11 mouse cellular contexts compared by ENCODE assay signal in genomic region chrX:73468330-73468729, GRCm38 (mm10). TPM values are rescaled to one million over a fixed set of nuclear protein-coding genes. Genes with fewer than 3 reads are reported as not detected.
DNase-seq lines count a peak whose midpoint lies in the region; ATAC-seq lines count a peak whose summit lies in the region.
"Had no signal": no experiment of that assay in that cellular context is flagged by ENCODE, and none has a peak within 500 bp of the region (broad histone marks: within the 10 kb centered on the region; RNA-seq: fewer than 3 reads in every experiment).

No protein-coding gene starts in this region.

- peaks cover 9% of the 10 kb centered on the region; the same call in 1 of the 2 replicates for H3K27me3 ChIP-seq in hindbrain, embryonic 12.5 days
- H3K27me3 ChIP-seq in hindbrain, embryonic 14.5 days (ENCODE audit: control insufficient read depth, insufficient read depth, low read length) = no peaks in the 10 kb centered on the region
- peaks cover 93% of the 10 kb centered on the region for H3K27me3 ChIP-seq in limb, embryonic 10.5 days (ENCODE audit: low read depth, poor library complexity, severe bottlenecking)
- H3K27me3 ChIP-seq: hindbrain, embryonic 13.5 days had no signal

- ATAC-seq in hindbrain, embryonic 12.5 days (ENCODE audit: low FRiP score) = no peak
- ATAC-seq in hindbrain, embryonic 14.5 days (ENCODE audit: low FRiP score) = no peak
- no peak for ATAC-seq in CD4-positive, CD25-positive, alpha-beta regulatory T cell, adult 4 months
- ATAC-seq: activated CD4-positive, CD25-positive, alpha-beta regulatory T cell, adult 4 months had no signal

- no peaks in the 10 kb centered on the region for H3K36me3 ChIP-seq in hindbrain, embryonic 12.5 days
- H3K36me3 ChIP-seq in hindbrain, embryonic 14.5 days (replicated peaks; ENCODE audit: control insufficient read depth, insufficient read depth) = no peaks in the 10 kb centered on the region
- H3K36me3 ChIP-seq in limb, embryonic 10.5 days = no peaks in the 10 kb centered on the region
- H3K36me3 ChIP-seq: hindbrain, embryonic 13.5 days had no signal

- peak overlapping the region; percentile 44 for H3K27ac ChIP-seq in hindbrain, embryonic 12.5 days
- no peak overlapping the region for H3K27ac ChIP-seq in hindbrain, embryonic 14.5 days
- H3K27ac ChIP-seq in brown adipose tissue, adult 24 weeks (replicated peaks; ENCODE audit: low read depth, low read length) = peak overlapping the region; percentile 63
- H3K27ac ChIP-seq in limb, embryonic 10.5 days = peak overlapping the region; percentile 87
- H3K27ac ChIP-seq: hindbrain, embryonic 13.5 days; macrophage had no signal

- no peak overlapping the region for H3K4me3 ChIP-seq in hindbrain, embryonic 12.5 days
- no peak overlapping the region for H3K4me3 ChIP-seq in hindbrain, embryonic 14.5 days (replicated peaks; ENCODE audit: low read length)
- no peak overlapping the region for H3K4me3 ChIP-seq in brown adipose tissue, adult 24 weeks (ENCODE audit: insufficient read depth, low read depth, low read length)
- H3K4me3 ChIP-seq in limb, embryonic 10.5 days = no peak overlapping the region
- H3K4me3 ChIP-seq: hindbrain, embryonic 13.5 days had no signal

- no peak overlapping the region for H3K9ac ChIP-seq in hindbrain, embryonic 12.5 days
- H3K9ac ChIP-seq in hindbrain, embryonic 14.5 days = no peak overlapping the region
- H3K9ac ChIP-seq: hindbrain, embryonic 13.5 days had no signal

- WGBS in hindbrain, embryonic 12.5 days = 70% methylated on average over 3 of the region's 3 CpGs
- WGBS in hindbrain, embryonic 14.5 days = 72% methylated on average over 3 of the region's 3 CpGs
- WGBS in limb, embryonic 10.5 days = 72% methylated on average over 3 of the region's 3 CpGs

- no peaks in the 10 kb centered on the region for H3K9me3 ChIP-seq in hindbrain, embryonic 12.5 days (replicated peaks)
- H3K9me3 ChIP-seq in hindbrain, embryonic 14.5 days (ENCODE audit: control insufficient read depth, low read length) = no peaks in the 10 kb centered on the region
- H3K9me3 ChIP-seq in limb, embryonic 10.5 days (replicated peaks) = no peaks in the 10 kb centered on the region
- H3K9me3 ChIP-seq: hindbrain, embryonic 13.5 days had no signal

- H3K4me1 ChIP-seq in hindbrain, embryonic 12.5 days = no peaks in the 10 kb centered on the region
- H3K4me1 ChIP-seq in hindbrain, embryonic 14.5 days (replicated peaks; ENCODE audit: control insufficient read depth, insufficient read depth, low read length) = no peaks in the 10 kb centered on the region
- H3K4me1 ChIP-seq in brown adipose tissue, adult 24 weeks (ENCODE audit: control insufficient read depth, insufficient read depth, insufficient read length, low read length) = peaks cover 2% of the 10 kb centered on the region; the same call in 1 of the 2 replicates
- peaks cover 38% of the 10 kb centered on the region for H3K4me1 ChIP-seq in limb, embryonic 10.5 days
- H3K4me1 ChIP-seq: hindbrain, embryonic 13.5 days had no signal

- H3K4me2 ChIP-seq in hindbrain, embryonic 12.5 days (replicated peaks) = no peak overlapping the region
- H3K4me2 ChIP-seq in hindbrain, embryonic 14.5 days (replicated peaks) = no peak overlapping the region
- H3K4me2 ChIP-seq: hindbrain, embryonic 13.5 days had no signal

- no peak for DNase-seq in hindbrain, embryonic 14.5 days (ENCODE audit: low spot score)
- DNase-seq in 3T3-L1 (ENCODE audit: low read depth, low spot score) = peak; percentile 76
- no peak for DNase-seq in limb, embryonic 10.5 days (ENCODE audit: low spot score)
- DNase-seq in cerebellum, adult 9-10 months = no peak
- DNase-seq: thymus, adult 18-20 months had no signal

RNA-seq across cellular contexts. Expression of gene Haus7, which starts 9.5 kb away (rescaled TPM):
- 65.1 and 69.3 TPM in 2 replicates for polyA plus RNA-seq in hindbrain, embryonic 12.5 days (2016; fragmentation: Nextera tagmentation; extraction: Ambion mirVana)
- 59.8 and 66.9 TPM in 2 replicates for polyA plus RNA-seq in hindbrain, embryonic 14.5 days (2014; fragmentation: Nextera tagmentation; extraction: Ambion mirVana)
- 9.6 and 14.9 TPM in 2 replicates for polyA plus RNA-seq in brown adipose tissue, adult 24 weeks (2012; ENCODE audit: insufficient read depth, insufficient read length, missing spikeins)
- 98.4 and 102 TPM in 2 replicates for polyA plus RNA-seq in limb, embryonic 10.5 days (2016; fragmentation: Nextera tagmentation; extraction: Ambion mirVana)
- 10 to 100 TPM; 23.5 to 27.7 TPM for polyA plus RNA-seq in CD4-positive, CD25-positive, alpha-beta regulatory T cell, adult 4 months (2017; shearing (Covaris generic))

RNA-seq across cellular contexts. Expression of gene Bgn, which starts 15.1 kb away (rescaled TPM):
- polyA plus RNA-seq in hindbrain, embryonic 12.5 days (2016; fragmentation: Nextera tagmentation; extraction: Ambion mirVana) = 43.9 and 49.2 TPM in 2 replicates
- 35.0 and 40.7 TPM in 2 replicates for polyA plus RNA-seq in hindbrain, embryonic 14.5 days (2014; fragmentation: Nextera tagmentation; extraction: Ambion mirVana)
- polyA plus RNA-seq in brown adipose tissue, adult 24 weeks (2012; ENCODE audit: insufficient read depth, insufficient read length, missing spikeins) = 67.1 and 108 TPM in 2 replicates
- 7.9 and 11.5 TPM in 2 replicates for polyA plus RNA-seq in limb, embryonic 10.5 days (2016; fragmentation: Nextera tagmentation; extraction: Ambion mirVana)
- polyA plus RNA-seq in CD4-positive, CD25-positive, alpha-beta regulatory T cell, adult 4 months (2017; shearing (Covaris generic)) = not detected
- polyA plus RNA-seq: activated CD4-positive, CD25-positive, alpha-beta regulatory T cell, adult 4 months had no signal

RNA-seq across cellular contexts. Expression of gene Trex2, which starts 33.2 kb away (rescaled TPM):
- not detected in 2 replicates for polyA plus RNA-seq in hindbrain, embryonic 12.5 days (2016; fragmentation: Nextera tagmentation; extraction: Ambion mirVana)
- polyA plus RNA-seq in hindbrain, embryonic 14.5 days (2014; fragmentation: Nextera tagmentation; extraction: Ambion mirVana) = not detected in 2 replicates
- polyA plus RNA-seq in brown adipose tissue, adult 24 weeks (2012; ENCODE audit: insufficient read depth, insufficient read length, missing spikeins) = not detected in 2 replicates
- not detected in 2 replicates for polyA plus RNA-seq in limb, embryonic 10.5 days (2016; fragmentation: Nextera tagmentation; extraction: Ambion mirVana)
- not detected for polyA plus RNA-seq in CD4-positive, CD25-positive, alpha-beta regulatory T cell, adult 4 months (2017; shearing (Covaris generic))
- polyA plus RNA-seq: activated CD4-positive, CD25-positive, alpha-beta regulatory T cell, adult 4 months; hindbrain, embryonic 13.5 days; macrophage had no signal

RNA-seq across cellular contexts. Expression of gene Atp2b3, which starts 34.6 kb away (rescaled TPM):
- 1.6 and 1.7 TPM in 2 replicates for polyA plus RNA-seq in hindbrain, embryonic 12.5 days (2016; fragmentation: Nextera tagmentation; extraction: Ambion mirVana)
- polyA plus RNA-seq in hindbrain, embryonic 14.5 days (2014; fragmentation: Nextera tagmentation; extraction: Ambion mirVana) = 8.4 and 9.5 TPM in 2 replicates
- polyA plus RNA-seq in brown adipose tissue, adult 24 weeks (2012; ENCODE audit: insufficient read depth, insufficient read length, missing spikeins) = not detected in 2 replicates
- 0.05 and 0.06 TPM in 2 replicates for polyA plus RNA-seq in limb, embryonic 10.5 days (2016; fragmentation: Nextera tagmentation; extraction: Ambion mirVana)
- polyA plus RNA-seq in CD4-positive, CD25-positive, alpha-beta regulatory T cell, adult 4 months (2017; shearing (Covaris generic)) = not detected
- polyA plus RNA-seq: activated CD4-positive, CD25-positive, alpha-beta regulatory T cell, adult 4 months had no signal

RNA-seq across cellular contexts. Expression of gene Zfp92, which starts 57.4 kb away (rescaled TPM):
- 0.14 and 0.23 TPM in 2 replicates for polyA plus RNA-seq in hindbrain, embryonic 12.5 days (2016; fragmentation: Nextera tagmentation; extraction: Ambion mirVana)
- polyA plus RNA-seq in hindbrain, embryonic 14.5 days (2014; fragmentation: Nextera tagmentation; extraction: Ambion mirVana) = 1.1 and 1.5 TPM in 2 replicates
- not detected in 2 replicates for polyA plus RNA-seq in brown adipose tissue, adult 24 weeks (2012; ENCODE audit: insufficient read depth, insufficient read length, missing spikeins)
- polyA plus RNA-seq in limb, embryonic 10.5 days (2016; fragmentation: Nextera tagmentation; extraction: Ambion mirVana) = 0.08 and 0.24 TPM in 2 replicates
- polyA plus RNA-seq in CD4-positive, CD25-positive, alpha-beta regulatory T cell, adult 4 months (2017; shearing (Covaris generic)) = under 1 TPM in 1 of 2 experiments, not detected in 1; 0.27 TPM
- polyA plus RNA-seq: macrophage had no signal
